Mouse (Mus musculus) bone marrow macrophage, adult 2 months (primary cell): ENCODE measurements around the gene Smtnl2.

Source experiments
- CTCF ChIP-seq: IDR thresholded peaks from 2 replicates; pipeline ENCODE4 v1.5.1; 2012; ENCODE audit warnings: low read depth, mild to moderate bottlenecking, low read length, moderate library complexity
- POLR2A ChIP-seq: IDR thresholded peaks from 2 replicates; pipeline ENCODE4 v1.6.1; 2012; ENCODE audit warnings: mild to moderate bottlenecking, low read depth, low read length, borderline replicate concordance

DNA sequence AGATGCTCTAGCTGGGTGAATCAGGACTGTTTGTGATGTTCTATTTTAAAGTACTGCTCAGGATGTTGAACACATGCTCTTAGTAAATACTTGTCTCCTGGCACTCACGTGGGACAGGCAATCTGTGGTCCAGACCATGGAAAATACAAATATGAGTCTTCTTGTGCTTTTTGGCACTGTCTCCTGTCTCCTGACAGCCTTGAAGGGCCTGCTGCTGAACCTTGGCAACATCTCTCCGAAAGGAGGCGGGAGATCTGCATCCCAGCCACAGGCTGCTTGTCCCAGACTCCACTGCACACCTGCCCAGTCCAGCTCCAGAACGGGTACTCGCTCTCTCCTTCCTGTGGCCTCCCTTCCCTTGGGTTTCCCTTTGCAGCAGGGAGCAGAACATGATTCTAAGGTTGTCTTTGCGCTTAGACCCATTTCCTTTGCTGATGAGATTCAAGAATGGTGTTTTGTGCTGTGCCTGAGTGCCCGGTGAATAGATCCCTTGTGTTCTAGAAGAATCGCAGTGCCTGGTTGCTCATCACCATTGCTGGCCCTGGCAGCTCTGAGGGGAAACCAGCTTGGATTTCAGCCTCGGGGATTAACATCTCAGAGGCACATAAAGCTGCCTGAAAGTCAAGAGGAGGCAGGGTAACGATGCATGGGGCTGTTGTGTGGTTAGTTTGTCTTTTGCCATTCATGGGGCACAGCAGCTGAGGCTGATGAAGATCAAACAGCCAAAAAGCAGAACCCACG lies 43.4 kb downstream of the Smtnl2 start:
- no peak for TF ChIP-seq CTCF
- TF ChIP-seq POLR2A: no peak
